Mouse (Mus musculus): ENCODE data around the gene Tatdn2. TPM values are rescaled to one million over a fixed set of nuclear protein-coding genes. Genes with fewer than 3 reads are reported as not detected.

The Tatdn2 gene
- polyA plus RNA-seq, 1 experiment from 2014 or later = 2.4 TPM

GRCm38 (mm10) chr6:113748351-113748750 is 51.5 kb downstream of the Tatdn2 start:
- H3K9me3 ChIP-seq (ENCODE audit: control insufficient read depth, low read length) = no peaks in the 10 kb centered on the region
- WGBS = 39% methylated on average over 26 of the region's 26 CpGs
- H3K4me1 ChIP-seq (replicated peaks; ENCODE audit: control insufficient read depth, insufficient read depth, low read length) = no peaks in the 10 kb centered on the region
- H3K9ac ChIP-seq = no peak overlapping the region
- ATAC-seq (ENCODE audit: low FRiP score) (no peak), DNase-seq (ENCODE audit: low spot score) (no peak)
- no peaks in the 10 kb centered on the region for H3K27me3 ChIP-seq (ENCODE audit: control insufficient read depth, insufficient read depth, low read length)
- H3K4me2 ChIP-seq (replicated peaks) = no peak overlapping the region
- no peak overlapping the region for H3K4me3 ChIP-seq (replicated peaks; ENCODE audit: low read length)
- H3K27ac ChIP-seq = no peak overlapping the region
- peaks cover 41% of the 10 kb centered on the region for H3K36me3 ChIP-seq (replicated peaks; ENCODE audit: control insufficient read depth, insufficient read depth)

GRCm38 (mm10) chr6:113749119-113749685 is 52.4 kb downstream of the Tatdn2 start:
- Histone ChIP-seq H3K4me1 (replicated peaks; ENCODE audit: control insufficient read depth, insufficient read depth, low read length) (no peaks in the 10 kb centered on the region), H3K9ac (no peak overlapping the region), H3K9me3 (ENCODE audit: control insufficient read depth, low read length) (no peaks in the 10 kb centered on the region), H3K27ac (no peak overlapping the region), H3K36me3 (replicated peaks; ENCODE audit: control insufficient read depth, insufficient read depth) (peaks cover 49% of the 10 kb centered on the region), H3K4me2 (replicated peaks) (no peak overlapping the region), H3K4me3 (replicated peaks; ENCODE audit: low read length) (no peak overlapping the region), H3K27me3 (ENCODE audit: control insufficient read depth, insufficient read depth, low read length) (no peaks in the 10 kb centered on the region)
- no peak for DNase-seq (ENCODE audit: low spot score)
- 66% methylated on average over 17 of the region's 17 CpGs for WGBS
- no peak for ATAC-seq (ENCODE audit: low FRiP score)

Small RNA genes within 50 kb of the gene (microRNA-seq; reads per million reads assigned to microRNA genes)
- gene Mir7042 = not detected

Other genes starting within 250 kb of the Tatdn2 start
- gene Il17re, start 238.6 kb upstream of the Tatdn2 start, polyA plus RNA-seq (2014; fragmentation: Nextera tagmentation; extraction: Ambion mirVana) = 0.27 and 0.31 TPM in 2 replicates
- 2.4 and 3.0 TPM in 2 replicates for gene Il17rc, start 225.6 kb upstream of the Tatdn2 start, polyA plus RNA-seq (2014; fragmentation: Nextera tagmentation; extraction: Ambion mirVana)
- gene Creld1, start 213.8 kb upstream of the Tatdn2 start, polyA plus RNA-seq (2014; fragmentation: Nextera tagmentation; extraction: Ambion mirVana) = 61.5 and 69.9 TPM in 2 replicates
- gene Prrt3, start 195.1 kb upstream of the Tatdn2 start, polyA plus RNA-seq (2014; fragmentation: Nextera tagmentation; extraction: Ambion mirVana) = 10.5 and 10.7 TPM in 2 replicates
- 107 and 119 TPM in 2 replicates for gene Emc3, start 165.4 kb upstream of the Tatdn2 start, polyA plus RNA-seq (2014; fragmentation: Nextera tagmentation; extraction: Ambion mirVana)
- 2.1 and 2.5 TPM in 2 replicates for gene Fancd2, start 165.4 kb upstream of the Tatdn2 start, polyA plus RNA-seq (2014; fragmentation: Nextera tagmentation; extraction: Ambion mirVana)
- gene Fancd2os, start 96.3 kb upstream of the Tatdn2 start, polyA plus RNA-seq (2014; fragmentation: Nextera tagmentation; extraction: Ambion mirVana) = not detected in 2 replicates
- gene Brk1, start 92.3 kb upstream of the Tatdn2 start, polyA plus RNA-seq (2014; fragmentation: Nextera tagmentation; extraction: Ambion mirVana) = 261 and 267 TPM in 2 replicates
- 86.5 and 96.9 TPM in 2 replicates for gene Vhl, start 73.1 kb upstream of the Tatdn2 start, polyA plus RNA-seq (2014; fragmentation: Nextera tagmentation; extraction: Ambion mirVana)
- gene Irak2, start 58.6 kb upstream of the Tatdn2 start, polyA plus RNA-seq (2014; fragmentation: Nextera tagmentation; extraction: Ambion mirVana) = 0.95 and 1.4 TPM in 2 replicates
- 1.1 and 1.2 TPM in 2 replicates for gene Ghrl, start 22.8 kb downstream of the Tatdn2 start, polyA plus RNA-seq (2014; fragmentation: Nextera tagmentation; extraction: Ambion mirVana)
- gene Sec13, start 43.7 kb downstream of the Tatdn2 start, polyA plus RNA-seq (2014; fragmentation: Nextera tagmentation; extraction: Ambion mirVana) = 196 TPM in 2 replicates